Mouse (Mus musculus): Measurements from ENCODE around the gene Dad1. TPM values are rescaled to one million over a fixed set of nuclear protein-coding genes. Genes with fewer than 3 reads are reported as not detected.

Dad1 gene
- polyA plus RNA-seq, 1 experiment from 2014 or later = 442 TPM

GRCm38 (mm10) chr14:54224484-54225467 lies 29.1 kb downstream of the Dad1 start:
- WGBS = 46% methylated on average over 16 of the region's 16 CpGs
- no peaks in the 10 kb centered on the region for H3K27me3 ChIP-seq (ENCODE audit: control insufficient read depth, insufficient read depth, low read length)
- no peaks in the 10 kb centered on the region for H3K9me3 ChIP-seq (ENCODE audit: control insufficient read depth, low read length)
- H3K4me2 ChIP-seq (ENCODE audit: low read length) = peak overlapping the region; percentile 31
- no peaks in the 10 kb centered on the region for H3K36me3 ChIP-seq (ENCODE audit: control insufficient read depth, insufficient read depth, low read length)
- H3K4me3 ChIP-seq (ENCODE audit: control insufficient read depth in 1 of 2, insufficient read depth in 1 of 2, low read depth in 1 of 2, low read length in 2 of 2) = no peak overlapping the region
- peak; percentile 3; the same call in 1 of the 2 replicates for ATAC-seq (ENCODE audit: insufficient number of reproducible peaks, insufficient read depth, low FRiP score, low read depth)
- H3K9ac ChIP-seq (ENCODE audit: low read length) = peak overlapping the region; percentile 44
- peaks cover 30 to 35% of the 10 kb centered on the region in 2 experiments for H3K4me1 ChIP-seq (ENCODE audit: control insufficient read depth in 2 of 2, insufficient read depth in 2 of 2, low read length in 2 of 2)
- H3K27ac ChIP-seq (replicated peaks in 1 of 2; ENCODE audit: control insufficient read depth in 1 of 2, insufficient read depth in 1 of 2, low read depth in 2 of 2, low read length in 2 of 2) = peak overlapping the region; percentile 40 to 61

GRCm38 (mm10) chr14:54224064-54224417 lies 29.9 kb downstream of the Dad1 start:
- H3K9me3 ChIP-seq (ENCODE audit: control insufficient read depth, low read length) = no peaks in the 10 kb centered on the region
- no peak overlapping the region for H3K4me2 ChIP-seq (ENCODE audit: low read length)
- no peak for ATAC-seq (ENCODE audit: insufficient number of reproducible peaks, insufficient read depth, low FRiP score, low read depth)
- H3K4me1 ChIP-seq (ENCODE audit: control insufficient read depth in 2 of 2, insufficient read depth in 2 of 2, low read length in 2 of 2) = peaks cover 28 to 34% of the 10 kb centered on the region in 2 experiments
- H3K4me3 ChIP-seq (ENCODE audit: control insufficient read depth in 1 of 2, insufficient read depth in 1 of 2, low read depth in 1 of 2, low read length in 2 of 2) = no peak overlapping the region
- H3K27me3 ChIP-seq (ENCODE audit: control insufficient read depth, insufficient read depth, low read length) = no peaks in the 10 kb centered on the region
- 87% methylated on average over 5 of the region's 5 CpGs for WGBS
- no peak overlapping the region for H3K9ac ChIP-seq (ENCODE audit: low read length)
- no peaks in the 10 kb centered on the region for H3K36me3 ChIP-seq (ENCODE audit: control insufficient read depth, insufficient read depth, low read length)
- H3K27ac ChIP-seq (replicated peaks in 1 of 2; ENCODE audit: control insufficient read depth in 1 of 2, insufficient read depth in 1 of 2, low read depth in 2 of 2, low read length in 2 of 2) = no peak overlapping the region; a peak in 1 of 4 replicates

GRCm38 (mm10) chr14:54223315-54224063 lies 30.4 kb downstream of the Dad1 start:
- no peak for ATAC-seq (ENCODE audit: insufficient number of reproducible peaks, insufficient read depth, low FRiP score, low read depth)
- no peak overlapping the region for H3K9ac ChIP-seq (ENCODE audit: low read length)

GRCm38 (mm10) chr14:54222289-54222727 lies 31.6 kb downstream of the Dad1 start:
- no peaks in the 10 kb centered on the region for H3K9me3 ChIP-seq (ENCODE audit: control insufficient read depth, low read length)
- no peak for ATAC-seq (ENCODE audit: insufficient number of reproducible peaks, insufficient read depth, low FRiP score, low read depth)
- H3K27me3 ChIP-seq (ENCODE audit: control insufficient read depth, insufficient read depth, low read length) = no peaks in the 10 kb centered on the region
- H3K36me3 ChIP-seq (ENCODE audit: control insufficient read depth, insufficient read depth, low read length) = no peaks in the 10 kb centered on the region
- WGBS = 71% methylated on average over 8 of the region's 8 CpGs
- no peak overlapping the region for H3K27ac ChIP-seq (replicated peaks in 1 of 2; ENCODE audit: control insufficient read depth in 1 of 2, insufficient read depth in 1 of 2, low read depth in 2 of 2, low read length in 2 of 2)
- no peak overlapping the region for H3K9ac ChIP-seq (ENCODE audit: low read length)
- H3K4me2 ChIP-seq (ENCODE audit: low read length) = no peak overlapping the region
- H3K4me1 ChIP-seq (ENCODE audit: control insufficient read depth in 2 of 2, insufficient read depth in 2 of 2, low read length in 2 of 2) = peaks cover 19 to 21% of the 10 kb centered on the region in 2 experiments
- no peak overlapping the region for H3K4me3 ChIP-seq (ENCODE audit: control insufficient read depth in 1 of 2, insufficient read depth in 1 of 2, low read depth in 1 of 2, low read length in 2 of 2)

More at GRCm38 (mm10) chr14:54223315-54224063, 30.4 kb downstream of the Dad1 start:
- Histone ChIP-seq H3K4me2 (ENCODE audit: low read length) (no peak overlapping the region), H3K27ac (replicated peaks in 1 of 2; ENCODE audit: control insufficient read depth in 1 of 2, insufficient read depth in 1 of 2, low read depth in 2 of 2, low read length in 2 of 2) (no peak overlapping the region), H3K9me3 (ENCODE audit: control insufficient read depth, low read length) (no peaks in the 10 kb centered on the region), H3K4me3 (ENCODE audit: control insufficient read depth in 1 of 2, insufficient read depth in 1 of 2, low read depth in 1 of 2, low read length in 2 of 2) (no peak overlapping the region), H3K4me1 (ENCODE audit: control insufficient read depth in 2 of 2, insufficient read depth in 2 of 2, low read length in 2 of 2) (peaks cover 24 to 29% of the 10 kb centered on the region in 2 experiments), H3K36me3 (ENCODE audit: control insufficient read depth, insufficient read depth, low read length) (no peaks in the 10 kb centered on the region), H3K27me3 (ENCODE audit: control insufficient read depth, insufficient read depth, low read length) (no peaks in the 10 kb centered on the region)
- WGBS = 68% methylated on average over 13 of the region's 13 CpGs

DNA sequence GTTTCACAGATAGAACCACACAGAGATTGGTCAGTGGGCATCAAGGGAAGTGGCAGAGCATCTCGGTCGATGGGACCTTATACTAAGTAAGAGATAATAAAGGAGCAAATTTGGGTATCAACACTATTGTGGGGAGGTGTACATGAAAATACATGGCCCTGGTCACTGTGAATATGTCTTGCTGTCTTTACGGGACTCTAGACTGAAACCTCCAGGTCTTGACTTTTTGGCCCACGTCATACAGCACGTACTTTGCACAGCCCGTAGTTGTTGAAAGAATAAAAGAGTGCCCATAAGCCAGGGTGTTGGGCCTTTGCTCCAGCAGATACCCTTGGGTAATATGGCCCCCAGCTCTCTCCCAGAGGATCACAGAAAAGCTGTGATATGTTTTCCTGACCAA lies 32.3 kb downstream of the Dad1 start:
- Histone ChIP-seq H3K4me3 (ENCODE audit: control insufficient read depth in 1 of 2, insufficient read depth in 1 of 2, low read depth in 1 of 2, low read length in 2 of 2) (no peak overlapping the region), H3K9ac (ENCODE audit: low read length) (no peak overlapping the region), H3K9me3 (ENCODE audit: control insufficient read depth, low read length) (no peaks in the 10 kb centered on the region), H3K27ac (replicated peaks in 1 of 2; ENCODE audit: control insufficient read depth in 1 of 2, insufficient read depth in 1 of 2, low read depth in 2 of 2, low read length in 2 of 2) (no peak overlapping the region), H3K4me2 (ENCODE audit: low read length) (no peak overlapping the region), H3K27me3 (ENCODE audit: control insufficient read depth, insufficient read depth, low read length) (no peaks in the 10 kb centered on the region), H3K36me3 (ENCODE audit: control insufficient read depth, insufficient read depth, low read length) (no peaks in the 10 kb centered on the region), H3K4me1 (ENCODE audit: control insufficient read depth in 2 of 2, insufficient read depth in 2 of 2, low read length in 2 of 2) (peaks cover 15 to 18% of the 10 kb centered on the region in 2 experiments)
- WGBS = 93% methylated on average over 6 of the region's 6 CpGs
- no peak for ATAC-seq (ENCODE audit: insufficient number of reproducible peaks, insufficient read depth, low FRiP score, low read depth)

DNA sequence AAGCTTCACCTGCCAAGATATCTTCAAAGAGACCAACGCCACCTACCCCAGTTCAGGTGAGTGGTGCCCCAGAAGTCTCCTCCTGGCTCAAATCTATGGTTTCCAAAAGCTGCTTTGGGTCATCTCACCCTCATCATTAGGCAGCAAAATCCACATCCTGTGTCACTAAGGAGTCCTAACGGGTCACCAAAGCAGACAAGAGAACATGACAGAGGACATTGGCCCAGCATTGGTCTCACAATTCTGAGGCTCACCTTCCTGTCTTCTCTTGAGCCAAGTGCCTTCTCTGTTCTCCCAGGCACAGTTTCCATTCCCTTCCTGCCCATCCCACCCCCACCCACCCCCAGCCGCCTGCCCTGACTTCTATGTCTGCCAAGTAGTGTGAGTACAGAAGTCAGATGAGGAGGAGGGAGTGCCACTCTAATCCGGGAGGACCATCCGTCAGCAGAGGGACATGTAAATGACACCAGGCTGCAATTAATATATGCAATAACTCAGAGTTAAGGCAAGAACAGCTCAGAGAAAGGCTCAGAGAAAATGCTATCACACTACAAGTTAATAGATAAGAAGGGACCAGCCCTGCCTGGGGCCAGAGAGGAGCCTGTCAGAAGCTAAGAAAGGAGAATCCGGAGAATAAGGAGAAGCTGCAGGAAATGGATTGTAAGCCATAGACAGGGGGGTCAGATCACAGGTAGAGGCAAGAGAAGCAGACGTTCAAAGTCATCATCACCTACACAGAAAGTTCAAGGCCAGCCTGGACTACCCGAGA lies 33.0 kb downstream of the Dad1 start:
- Histone ChIP-seq H3K9ac (ENCODE audit: low read length) (no peak overlapping the region), H3K36me3 (ENCODE audit: control insufficient read depth, insufficient read depth, low read length) (no peaks in the 10 kb centered on the region), H3K4me1 (ENCODE audit: control insufficient read depth in 2 of 2, insufficient read depth in 2 of 2, low read length in 2 of 2) (peaks cover 15 to 18% of the 10 kb centered on the region in 2 experiments), H3K4me2 (ENCODE audit: low read length) (no peak overlapping the region), H3K9me3 (ENCODE audit: control insufficient read depth, low read length) (no peaks in the 10 kb centered on the region), H3K4me3 (ENCODE audit: control insufficient read depth in 1 of 2, insufficient read depth in 1 of 2, low read depth in 1 of 2, low read length in 2 of 2) (no peak overlapping the region), H3K27ac (replicated peaks in 1 of 2; ENCODE audit: control insufficient read depth in 1 of 2, insufficient read depth in 1 of 2, low read depth in 2 of 2, low read length in 2 of 2) (no peak overlapping the region), H3K27me3 (ENCODE audit: control insufficient read depth, insufficient read depth, low read length) (no peaks in the 10 kb centered on the region)
- 62% methylated on average over 8 of the region's 8 CpGs for WGBS
- ATAC-seq (ENCODE audit: insufficient number of reproducible peaks, insufficient read depth, low FRiP score, low read depth) = no peak

DNA sequence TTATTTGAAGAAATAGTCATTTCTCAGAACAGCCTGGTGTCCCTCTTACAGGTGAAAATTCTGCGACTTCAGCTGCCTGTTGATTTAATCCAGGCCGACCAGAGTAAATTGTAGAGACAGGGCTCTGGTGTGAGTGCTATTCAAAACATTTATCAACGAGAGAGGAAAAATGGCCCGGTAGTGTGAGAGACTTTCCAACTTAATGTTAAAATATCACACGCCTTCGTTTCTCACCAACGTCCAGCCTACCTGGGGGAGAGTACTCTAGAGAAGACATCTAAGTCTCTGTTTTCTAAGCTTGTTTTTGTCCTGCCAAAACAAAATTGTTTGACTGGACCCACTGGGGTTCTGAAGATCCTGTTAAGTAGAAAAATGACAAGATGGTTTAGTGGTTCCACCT lies 34.1 kb downstream of the Dad1 start:
- no peaks in the 10 kb centered on the region for H3K9me3 ChIP-seq (ENCODE audit: control insufficient read depth, low read length)
- peaks cover 14 to 18% of the 10 kb centered on the region in 2 experiments for H3K4me1 ChIP-seq (ENCODE audit: control insufficient read depth in 2 of 2, insufficient read depth in 2 of 2, low read length in 2 of 2)
- H3K9ac ChIP-seq (ENCODE audit: low read length) = no peak overlapping the region
- WGBS = 73% methylated on average over 7 of the region's 7 CpGs
- no peak overlapping the region for H3K27ac ChIP-seq (replicated peaks in 1 of 2; ENCODE audit: control insufficient read depth in 1 of 2, insufficient read depth in 1 of 2, low read depth in 2 of 2, low read length in 2 of 2)
- no peak overlapping the region for H3K4me3 ChIP-seq (ENCODE audit: control insufficient read depth in 1 of 2, insufficient read depth in 1 of 2, low read depth in 1 of 2, low read length in 2 of 2)
- H3K4me2 ChIP-seq (ENCODE audit: low read length) = no peak overlapping the region
- ATAC-seq (ENCODE audit: insufficient number of reproducible peaks, insufficient read depth, low FRiP score, low read depth) = no peak
- H3K27me3 ChIP-seq (ENCODE audit: control insufficient read depth, insufficient read depth, low read length) = no peaks in the 10 kb centered on the region
- H3K36me3 ChIP-seq (ENCODE audit: control insufficient read depth, insufficient read depth, low read length) = no peaks in the 10 kb centered on the region

Measured in heart, embryonic 14.5 days (tissue).